Mouse (Mus musculus) liver, embryonic 16.5 days (tissue): Measurements from ENCODE around the gene Pgd. TPM values are rescaled to one million over a fixed set of nuclear protein-coding genes. Genes with fewer than 3 reads are reported as not detected.
A peak's percentile ranks its signal among the peaks of the same experiment; 100 is the strongest.

Source experiments
- ATAC-seq: fragments of 200-750 bp; cut with Nextera tagmentation; 2 replicates; pipeline ENCODE4 v1.8.0; 2017; ENCODE audit warnings: low read depth, mild to moderate bottlenecking, moderate number of reproducible peaks, moderate library complexity
- H3K27ac ChIP-seq: fragments of 300-500 bp; sonication (generic); 2 replicates; pipeline ENCODE4 v1.5.1; 2014; ENCODE audit warnings: mild to moderate bottlenecking, low read length
- H3K27me3 ChIP-seq: fragments of 300-500 bp; sonication (generic); 2 replicates; pipeline ENCODE4 v1.6.1; 2014; ENCODE audit warnings: low read depth, low read length, mixed read lengths; ENCODE audit not compliant: control insufficient read depth, insufficient read depth
- H3K36me3 ChIP-seq: fragments of 300-500 bp; sonication (generic); 2 replicates; pipeline ENCODE4 v1.6.1; 2014; ENCODE audit warnings: mild to moderate bottlenecking; ENCODE audit not compliant: control insufficient read depth, insufficient read depth
- H3K4me1 ChIP-seq: fragments of 300-500 bp; sonication (generic); 2 replicates; pipeline ENCODE4 v1.6.1; 2014; ENCODE audit warnings: low read depth, low read length, mixed read lengths; ENCODE audit not compliant: control insufficient read depth
- H3K4me2 ChIP-seq: fragments of 300-500 bp; sonication (generic); 2 replicates; pipeline ENCODE4 v1.6.1; 2014; ENCODE audit warnings: low read depth, low read length, mixed read lengths
- H3K4me3 ChIP-seq: fragments of 300-500 bp; sonication (generic); 2 replicates; pipeline ENCODE4 v1.5.1; 2014; ENCODE audit warnings: low read depth, mild to moderate bottlenecking, low read length
- H3K9ac ChIP-seq: fragments of 300-500 bp; sonication (generic); 2 replicates; pipeline ENCODE4 v1.6.1; 2014; ENCODE audit warnings: low read depth, low read length
- H3K9me3 ChIP-seq: fragments of 300-500 bp; sonication (generic); replicated peaks from 2 replicates; pipeline ENCODE4 v1.6.1; 2016; ENCODE audit warnings: low read length; ENCODE audit not compliant: control insufficient read depth
- WGBS: fragments of 180-500 bp; shearing (Covaris S2); extraction: QIAGEN DNeasy Blood & Tissue Kit; methylation state at CpG from one replicate; pipeline ENCODE4 v1.1.7; 2014; ENCODE audit not compliant: insufficient replicate concordance; 5-methylcytosine and 5-hydroxymethylcytosine counted together
- polyA plus RNA-seq: library from polyadenylated mRNA; unstranded; fragments of >200 nt; fragmentation: Nextera tagmentation; extraction: Ambion mirVana; gene quantifications from 2 replicates; pipeline ENCODE4 v1.2.1, GENCODE M21; 2015

Gene Pgd
- polyA plus RNA-seq, 1 experiment from 2014 or later: 69.6 TPM

- Histone ChIP-seq H3K9ac (peak overlapping the region; percentile 76), H3K4me2 (peak overlapping the region; percentile 89), H3K4me1 (peaks cover 8% of the 10 kb centered on the region), H3K36me3 (no peaks in the 10 kb centered on the region), H3K27me3 (no peaks in the 10 kb centered on the region), H3K9me3 (no peaks in the 10 kb centered on the region), H3K4me3 (peak overlapping the region; percentile 80), H3K27ac (no peak overlapping the region)
- WGBS: 67% methylated on average over 18 of the region's 18 CpGs
- no peak for ATAC-seq
Measured at GRCm38 (mm10) chr4:149136116-149136850, 30.3 kb downstream of the Pgd start.

DNA sequence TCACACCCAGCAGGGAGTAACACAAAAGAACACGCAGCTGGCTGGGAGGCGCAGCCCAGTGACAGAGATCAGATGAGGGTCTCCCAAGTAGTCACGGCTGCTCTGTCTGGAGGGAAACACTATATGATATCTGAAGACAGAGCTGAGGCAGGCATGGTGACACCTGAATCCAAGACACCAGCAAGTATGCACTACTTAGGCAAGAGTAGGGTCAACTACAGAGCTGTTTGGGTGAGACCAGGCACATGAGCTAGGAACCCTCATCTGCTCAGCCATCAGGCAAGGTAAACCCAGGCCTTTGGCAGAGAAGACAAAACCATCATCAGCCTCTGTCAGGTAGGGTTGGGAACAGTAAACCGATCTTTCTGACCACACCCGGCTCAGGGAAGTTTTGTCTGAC is 33.2 kb downstream of the Pgd start:
- no peak overlapping the region; the same call in 1 of the 2 replicates for H3K27ac ChIP-seq
- H3K36me3 ChIP-seq: no peaks in the 10 kb centered on the region
- H3K4me1 ChIP-seq: peaks cover 8% of the 10 kb centered on the region
- no peak overlapping the region for H3K9ac ChIP-seq
- no peaks in the 10 kb centered on the region for H3K27me3 ChIP-seq
- H3K4me2 ChIP-seq: no peak overlapping the region
- H3K4me3 ChIP-seq: no peak overlapping the region
- ATAC-seq: no peak
- no peaks in the 10 kb centered on the region for H3K9me3 ChIP-seq
- 69% methylated on average over 5 of the region's 5 CpGs for WGBS

DNA sequence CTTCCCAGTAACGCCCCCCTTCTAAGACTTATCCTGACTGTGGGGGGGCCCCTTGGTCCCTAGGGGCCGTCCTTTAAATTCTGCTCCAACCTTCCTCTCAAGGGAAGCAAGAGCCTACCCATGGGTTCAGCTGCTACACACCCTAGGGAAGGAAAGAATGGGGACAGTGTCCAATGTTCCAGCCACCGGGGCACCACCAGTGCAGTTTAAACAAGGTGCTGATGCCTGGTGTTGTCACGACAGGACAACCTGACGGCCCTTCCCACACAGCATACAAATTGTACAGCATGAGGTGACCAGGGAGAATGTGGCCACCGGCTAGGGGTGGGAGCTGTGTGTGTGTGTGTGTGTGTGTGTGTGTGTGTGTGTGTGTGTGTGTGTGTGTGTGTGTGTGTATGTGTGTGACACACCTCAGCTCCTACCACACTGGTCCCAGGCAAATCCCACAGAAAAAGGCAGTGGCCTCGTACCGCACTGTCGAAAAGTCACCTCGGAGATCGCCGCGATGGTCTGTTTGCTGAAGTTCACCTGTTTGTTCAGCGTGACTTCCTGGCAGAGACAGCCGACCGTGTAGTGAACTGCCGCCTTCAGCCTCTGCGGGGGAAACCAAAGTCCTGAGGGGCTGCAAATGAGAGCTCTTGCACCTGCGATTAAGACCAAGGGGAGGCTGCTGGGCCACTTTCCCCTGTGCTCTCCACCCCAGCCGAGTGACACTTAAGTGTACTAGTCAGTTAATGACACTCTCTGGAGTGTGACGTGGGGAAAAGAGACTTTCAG is 34.6 kb downstream of the Pgd start:
- Histone ChIP-seq H3K9me3 (no peaks in the 10 kb centered on the region), H3K4me2 (no peak overlapping the region), H3K27me3 (no peaks in the 10 kb centered on the region), H3K4me1 (peaks cover 7% of the 10 kb centered on the region), H3K9ac (no peak overlapping the region), H3K27ac (peak overlapping the region; percentile 21; the same call in 1 of the 2 replicates), H3K36me3 (no peaks in the 10 kb centered on the region), H3K4me3 (no peak overlapping the region)
- ATAC-seq: peak; percentile 50; the same call in 1 of the 2 replicates
- 74% methylated on average over 21 of the region's 21 CpGs for WGBS

DNA sequence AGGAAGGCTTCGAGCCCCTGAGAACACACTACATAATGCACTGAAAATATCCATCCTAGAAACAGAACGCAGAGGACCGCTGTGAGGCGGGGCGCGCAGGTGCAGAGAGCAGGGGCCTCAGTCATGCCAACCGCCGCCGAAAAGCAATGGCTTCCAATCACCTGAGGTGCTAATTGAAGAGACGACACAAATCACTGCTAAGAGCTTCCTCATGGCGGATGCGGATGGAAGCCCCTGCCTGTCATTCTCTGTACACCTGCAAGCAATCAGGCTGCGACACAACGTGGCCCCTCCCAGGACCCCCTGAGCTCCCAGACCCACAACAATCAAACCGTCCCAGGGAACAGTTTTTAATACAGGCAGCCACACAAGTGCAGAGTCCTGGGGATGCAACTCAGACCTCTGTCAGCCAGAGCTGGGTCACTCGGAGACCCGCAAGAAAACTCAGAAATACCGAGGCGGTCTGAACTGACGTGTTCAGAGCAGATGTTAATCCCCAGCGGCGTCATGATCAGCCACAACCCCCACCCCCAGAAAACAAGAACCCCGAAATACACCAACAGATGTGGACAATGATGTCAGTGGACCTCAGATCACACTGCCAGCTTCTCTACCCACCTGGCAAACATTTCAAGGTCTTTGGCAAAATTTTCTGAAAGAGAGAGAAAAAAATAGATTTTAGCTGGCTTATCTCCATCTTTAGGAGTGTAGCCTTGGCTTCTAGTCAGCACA is 35.4 kb downstream of the Pgd start:
- 83% methylated on average over 23 of the region's 23 CpGs for WGBS
- no peaks in the 10 kb centered on the region for H3K9me3 ChIP-seq
- no peaks in the 10 kb centered on the region; the same call in 1 of the 2 replicates for H3K4me1 ChIP-seq
- no peak overlapping the region for H3K27ac ChIP-seq
- H3K9ac ChIP-seq: no peak overlapping the region
- no peak overlapping the region for H3K4me3 ChIP-seq
- no peaks in the 10 kb centered on the region for H3K36me3 ChIP-seq
- H3K27me3 ChIP-seq: no peaks in the 10 kb centered on the region
- H3K4me2 ChIP-seq: no peak overlapping the region
- ATAC-seq: no peak

- no peak overlapping the region for H3K4me3 ChIP-seq
- no peaks in the 10 kb centered on the region for H3K36me3 ChIP-seq
- ATAC-seq: no peak
- H3K27ac ChIP-seq: no peak overlapping the region
- no peaks in the 10 kb centered on the region for H3K9me3 ChIP-seq
- 71% methylated on average over 18 of the region's 18 CpGs for WGBS
- no peaks in the 10 kb centered on the region; the same call in none of the 2 replicates for H3K4me1 ChIP-seq
- H3K4me2 ChIP-seq: no peak overlapping the region
- H3K9ac ChIP-seq: no peak overlapping the region
- no peaks in the 10 kb centered on the region for H3K27me3 ChIP-seq
Measured at GRCm38 (mm10) chr4:149128467-149128866, 38.1 kb downstream of the Pgd start.

DNA sequence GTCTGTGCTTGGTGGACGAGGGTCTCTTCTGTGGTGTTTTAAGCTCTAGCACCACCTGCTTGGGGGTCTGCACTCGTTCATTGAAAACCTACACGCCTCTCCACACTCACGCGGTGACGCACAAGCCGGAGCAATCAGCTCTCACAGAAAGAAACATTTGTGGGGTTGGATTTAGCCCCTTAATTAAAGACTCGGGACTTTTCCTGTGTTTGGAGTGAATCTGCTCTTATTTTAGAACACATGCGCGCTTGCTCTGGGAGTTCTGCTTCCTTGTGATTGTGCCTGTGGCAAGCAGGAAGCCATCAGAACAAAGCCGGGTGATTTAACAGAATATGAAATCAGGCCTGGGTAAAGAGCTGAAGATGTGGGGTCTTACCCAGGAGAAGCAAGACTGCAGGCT is 39.9 kb downstream of the Pgd start, which contains the start of gene Cort:
Gene Cort, minus strand, starts transcription at position 101 of the 400 bp plus-strand sequence.
- Histone ChIP-seq H3K4me3 (no peak within 1 kb of the TSS), H3K9me3 (no peaks in the 10 kb centered on the region), H3K36me3 (no peaks in the 10 kb centered on the region), H3K27ac (no peak within 1 kb of the TSS), H3K4me2 (no peak within 1 kb of the TSS), H3K9ac (no peak within 1 kb of the TSS), H3K27me3 (no peaks in the 10 kb centered on the region), H3K4me1 (no peaks in the 10 kb centered on the region; the same call in 1 of the 2 replicates)
- ATAC-seq: no peak
- 79% methylated on average over 11 of the region's 11 CpGs for WGBS

GRCm38 (mm10) chr4:149126115-149126509 is 40.5 kb downstream of the Pgd start:
- H3K4me2 ChIP-seq: no peak overlapping the region

DNA sequence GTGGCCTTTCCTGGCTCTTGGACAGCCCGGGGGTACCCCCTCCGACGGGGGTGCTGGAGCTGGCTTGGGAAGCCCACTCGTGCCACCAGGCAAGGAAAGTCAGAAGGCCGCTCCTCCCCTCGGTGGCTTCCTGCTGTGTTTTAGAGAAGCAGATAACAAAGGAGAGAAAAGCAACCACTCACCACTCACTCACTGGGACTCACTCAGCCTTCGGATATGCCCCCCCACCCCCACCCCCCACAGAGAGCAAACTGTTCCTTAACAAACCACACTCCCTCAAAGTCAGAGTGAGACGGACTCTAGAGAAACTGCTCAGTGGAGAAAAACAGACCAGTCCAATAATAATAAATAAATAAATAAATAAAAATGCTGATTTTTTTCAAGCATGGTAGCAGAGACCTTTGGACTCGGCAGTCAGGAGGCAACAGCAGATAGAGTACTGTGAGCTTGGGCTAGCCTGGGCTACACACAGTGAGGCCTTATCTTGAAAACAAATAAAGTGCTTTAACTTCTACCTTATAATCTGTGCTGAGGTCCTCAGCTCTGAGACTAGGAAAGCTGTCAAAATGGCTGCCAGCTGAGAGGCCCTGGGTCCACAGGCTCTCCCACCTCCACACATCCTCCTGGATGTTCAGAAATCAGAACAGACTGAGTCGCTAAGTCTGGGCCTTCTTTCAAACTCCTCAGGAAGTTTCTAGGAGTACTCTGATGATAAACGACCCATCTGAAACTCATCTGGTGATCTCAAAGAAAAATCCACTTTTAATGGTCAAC is 41.0 kb downstream of the Pgd start:
- H3K4me3 ChIP-seq: no peak overlapping the region
- no peaks in the 10 kb centered on the region for H3K36me3 ChIP-seq
- H3K9ac ChIP-seq: no peak overlapping the region
- WGBS: 39% methylated on average over 11 of the region's 11 CpGs
- H3K9me3 ChIP-seq: no peaks in the 10 kb centered on the region
- no peak overlapping the region for H3K4me2 ChIP-seq
- no peak for ATAC-seq
- no peaks in the 10 kb centered on the region for H3K27me3 ChIP-seq
- no peaks in the 10 kb centered on the region; the same call in 1 of the 2 replicates for H3K4me1 ChIP-seq
- H3K27ac ChIP-seq: no peak overlapping the region

More at GRCm38 (mm10) chr4:149126115-149126509, 40.5 kb downstream of the Pgd start:
- H3K36me3 ChIP-seq: no peaks in the 10 kb centered on the region
- ATAC-seq: no peak
- H3K27ac ChIP-seq: no peak overlapping the region
- no peaks in the 10 kb centered on the region for H3K9me3 ChIP-seq
- WGBS: 76% methylated on average over 6 of the region's 6 CpGs
- no peak overlapping the region for H3K9ac ChIP-seq
- no peaks in the 10 kb centered on the region for H3K27me3 ChIP-seq
- H3K4me1 ChIP-seq: no peaks in the 10 kb centered on the region; the same call in 1 of the 2 replicates
- H3K4me3 ChIP-seq: no peak overlapping the region
